Mouse (Mus musculus) adrenal gland, postnatal 4 days (tissue): ENCODE measurements around the gene Pmfbp1. TPM values are rescaled to one million over a fixed set of nuclear protein-coding genes. Genes with fewer than 3 reads are reported as not detected.

Experiments
- DNase-seq, 2 experiments: peaks; one replicate each; pipeline ENCODE4 v3.0.0; 2021 to 2022; ENCODE audit warnings: low spot score in 2 of 2, mixed read lengths in 2 of 2
- total RNA-seq, 2 experiments: library from RNA; stranded (reverse); gene quantifications; 2 replicates each; pipeline ENCODE4 v1.2.3; 2021

Gene Pmfbp1
- total RNA-seq, 2 experiments from 2014 or later = not detected

DNA sequence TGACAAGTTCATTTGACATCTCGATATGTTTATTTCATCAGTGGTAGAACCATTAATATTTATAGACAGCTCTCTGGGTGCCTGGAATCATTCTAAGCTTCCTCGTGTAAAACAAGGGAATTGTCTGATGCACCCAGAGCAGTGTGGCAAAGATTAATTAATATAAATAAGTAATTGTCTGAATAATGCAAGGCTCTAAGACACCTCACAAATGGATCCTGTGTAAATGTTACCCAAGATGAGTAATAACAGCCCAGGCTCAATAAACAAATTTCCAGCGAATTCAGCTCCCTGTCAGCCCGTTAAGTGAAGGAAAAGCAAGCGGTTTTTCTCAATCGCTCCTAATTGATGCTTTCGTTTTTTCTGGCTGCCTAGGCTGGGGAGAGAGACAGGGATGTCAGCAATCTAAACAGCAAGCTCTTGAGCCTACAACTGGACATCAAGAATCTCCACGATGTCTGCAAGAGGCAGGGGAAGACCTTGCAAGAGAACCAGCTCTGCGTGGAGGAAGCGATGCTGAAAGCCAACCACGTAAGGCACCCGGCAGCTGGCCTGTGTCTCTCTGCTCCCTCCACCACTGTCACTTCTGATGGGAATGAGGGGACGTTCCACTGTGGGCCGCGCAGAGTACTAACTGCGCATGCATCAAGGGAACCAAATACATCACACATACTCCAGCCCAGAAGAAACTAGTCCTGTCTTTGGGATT, 5.3 kb downstream of the Pmfbp1 start:
- no peak for DNase-seq

DNA sequence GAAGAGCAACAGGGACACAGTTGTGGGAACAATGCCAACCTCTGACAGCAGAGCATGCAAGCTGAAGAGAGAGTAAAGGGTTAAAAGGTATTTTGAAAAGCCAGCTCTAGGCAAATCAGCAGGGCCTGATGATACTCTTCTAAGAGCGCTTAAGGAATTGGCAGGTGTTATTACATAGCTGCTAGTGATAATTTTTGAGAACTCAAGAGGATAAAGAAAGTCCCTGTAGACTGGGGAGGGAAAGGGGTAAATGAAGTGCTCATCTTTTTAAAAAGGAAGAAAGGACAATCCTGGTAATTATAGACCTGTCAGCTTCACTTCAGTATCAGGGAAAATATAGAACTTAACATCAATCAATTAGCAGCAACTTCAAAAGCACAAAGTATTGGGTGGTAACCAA, 9.7 kb downstream of the Pmfbp1 start:
- no peak for DNase-seq

- no peak for DNase-seq
Measured at GRCm38 (mm10) chr8:109505560-109505959, 11.7 kb downstream of the Pmfbp1 start.

DNA sequence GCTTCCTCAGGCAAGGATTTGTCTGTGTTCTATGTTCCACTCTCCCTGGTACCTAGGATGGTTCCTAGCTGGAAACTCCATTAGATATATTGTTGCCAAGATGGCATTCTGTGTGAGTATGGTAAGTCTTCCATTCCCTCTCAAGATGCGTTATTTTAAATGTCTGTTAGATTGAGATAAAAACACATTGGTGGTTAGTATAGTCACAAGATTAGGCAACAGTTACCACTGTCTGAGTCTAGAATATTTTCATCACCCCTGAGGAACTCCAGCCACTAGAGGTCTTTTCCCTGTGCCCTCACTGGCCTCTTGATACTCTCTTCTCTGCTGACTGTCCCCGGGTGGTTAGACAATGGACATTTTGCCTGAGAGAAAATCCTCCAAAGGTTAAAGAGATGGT, 30.2 kb downstream of the Pmfbp1 start:
- no peak for DNase-seq

DNA sequence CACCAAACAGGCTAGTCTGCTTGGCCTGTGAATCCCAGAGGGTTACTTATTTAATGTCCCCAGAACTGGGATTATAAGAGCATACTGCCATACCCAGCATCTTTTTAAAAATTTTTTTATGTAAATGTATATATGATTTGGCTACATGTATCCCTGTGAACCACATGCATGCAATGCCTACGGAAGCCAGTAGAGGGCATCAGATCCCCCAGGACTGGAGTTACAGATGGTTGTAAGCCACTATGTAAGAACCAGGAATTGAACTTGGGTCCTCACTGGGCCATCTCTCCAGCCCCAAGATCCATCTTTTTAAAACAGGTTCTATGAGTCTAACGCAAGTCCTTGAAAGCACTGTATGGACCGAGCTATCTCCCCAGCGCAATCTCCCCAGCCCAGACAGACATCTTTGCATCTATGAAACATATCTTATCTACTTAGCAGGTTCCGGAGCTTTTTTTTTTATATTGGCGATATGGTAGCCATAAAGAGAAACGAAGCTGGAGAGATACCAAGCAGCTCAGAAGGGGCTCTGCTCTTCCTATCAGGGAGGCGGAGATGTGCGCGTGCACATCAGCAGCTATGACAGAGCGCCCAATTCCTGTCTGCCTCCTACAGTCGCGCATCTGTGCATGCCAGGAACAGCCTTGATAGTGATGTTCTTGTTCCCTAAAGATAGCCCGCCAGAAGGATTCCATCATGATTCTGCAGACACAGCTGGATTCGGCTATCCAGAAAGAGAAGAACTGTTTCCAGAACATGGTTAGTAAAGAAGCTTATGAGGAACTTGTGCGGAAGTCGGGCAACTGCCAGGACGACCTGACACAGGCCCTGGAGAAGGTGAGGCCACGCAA, 41.5 kb downstream of the Pmfbp1 start:
- DNase-seq = no peak

DNA sequence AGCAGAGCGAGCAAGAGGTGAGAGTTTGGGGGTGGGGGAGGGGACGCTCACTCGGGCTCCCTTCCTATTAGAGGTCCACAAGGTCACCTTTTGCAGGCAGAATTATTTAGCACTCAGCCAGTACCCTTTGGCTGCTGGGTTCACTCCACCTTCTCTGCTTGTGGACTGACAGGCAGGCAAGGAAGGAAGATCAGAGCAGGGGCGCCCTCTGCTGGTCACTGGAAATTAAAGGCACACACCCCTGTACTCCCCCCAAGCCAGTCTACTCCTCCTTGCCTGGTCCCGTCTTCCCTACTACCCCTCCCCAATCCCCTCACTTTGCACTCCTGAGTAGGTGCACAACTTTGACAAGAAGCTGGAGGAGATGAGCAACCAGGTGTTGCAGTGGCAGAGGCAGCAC, 42.9 kb downstream of the Pmfbp1 start:
- peak; percentile 55 to 63 for DNase-seq

- DNase-seq = no peak
Measured at GRCm38 (mm10) chr8:109542165-109542564, 48.3 kb downstream of the Pmfbp1 start.

DNA sequence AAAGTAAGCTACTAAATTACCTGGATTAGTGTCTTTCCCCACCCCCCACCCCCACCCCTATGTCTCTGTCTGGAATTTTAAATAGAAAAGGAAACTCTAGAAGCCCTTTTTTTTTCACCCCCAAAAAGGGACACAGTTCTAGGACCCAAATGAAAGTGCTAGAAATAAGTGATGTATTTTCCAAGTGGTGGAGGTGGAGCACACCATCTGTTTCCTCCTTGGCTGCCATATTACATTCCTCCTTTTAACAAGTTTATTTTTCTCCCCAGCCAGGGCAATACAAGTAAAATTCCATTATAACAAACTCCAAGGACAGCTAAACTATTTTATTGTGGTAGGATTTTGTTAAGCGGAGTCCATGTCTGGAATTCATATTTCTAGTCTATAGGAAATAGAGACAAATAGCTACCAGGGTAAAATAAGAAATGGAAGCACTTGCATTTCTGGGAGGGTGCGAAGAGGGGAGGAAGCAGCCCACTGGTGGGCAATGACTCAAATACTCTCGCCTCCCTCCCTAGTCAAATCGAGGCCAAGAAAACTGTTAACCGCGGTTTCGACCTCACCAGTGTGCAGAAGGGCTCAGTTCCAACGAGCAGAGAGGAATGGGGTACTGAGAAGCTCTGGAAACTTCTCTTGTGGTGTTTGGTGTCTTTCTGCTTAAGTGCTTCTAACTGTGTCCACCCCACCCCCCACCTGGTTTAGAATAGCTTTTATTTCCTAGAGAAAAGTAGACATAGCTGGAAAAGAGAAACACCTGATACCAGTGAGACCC, 49.1 kb downstream of the Pmfbp1 start:
- DNase-seq = no peak

DNA sequence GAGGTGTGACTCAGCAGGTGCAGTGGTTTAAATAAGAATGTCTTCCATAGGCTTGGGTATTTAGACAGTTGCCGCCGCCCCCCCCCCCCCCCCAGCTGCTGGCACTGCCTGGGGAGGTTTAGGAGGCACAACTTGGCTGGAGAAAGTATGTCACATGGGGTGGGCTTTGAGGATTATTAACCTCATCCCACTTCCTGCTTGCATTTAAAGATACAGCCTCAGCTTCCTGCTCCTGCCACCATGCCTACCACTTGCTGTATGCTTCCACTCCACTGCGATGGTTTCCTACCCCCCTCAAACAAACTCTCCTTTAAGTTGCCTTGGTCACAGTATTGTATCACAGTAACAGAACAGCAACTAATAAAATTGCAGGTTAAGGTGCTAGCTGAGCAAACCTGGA, 50.2 kb downstream of the Pmfbp1 start:
- no peak for DNase-seq

DNA sequence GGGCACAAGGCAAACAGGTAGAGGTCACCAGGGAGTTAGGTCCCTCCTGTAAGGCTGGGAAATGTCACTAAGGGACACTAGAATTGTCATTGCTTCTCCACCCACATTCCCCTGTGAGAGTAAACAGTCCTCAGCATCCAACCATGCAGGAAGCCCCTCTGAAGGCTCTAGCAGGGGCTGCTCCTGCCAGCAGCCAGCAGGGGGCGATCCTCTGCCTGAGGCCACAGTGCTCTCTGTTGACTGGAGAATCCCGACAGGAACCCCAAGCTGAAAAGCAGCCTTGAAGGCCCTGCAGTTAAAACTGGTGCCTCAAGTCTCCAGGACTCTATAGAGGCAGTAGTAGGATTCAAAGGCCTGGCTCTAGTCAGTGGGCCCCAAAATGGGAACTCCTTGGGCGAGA, 57.8 kb downstream of the Pmfbp1 start:
- no peak for DNase-seq

GRCm38 (mm10) chr8:109563881-109564280, 70.1 kb downstream of the Pmfbp1 start:
- no peak for DNase-seq

GRCm38 (mm10) chr8:109564766-109565165, 70.9 kb downstream of the Pmfbp1 start:
- DNase-seq = no peak

GRCm38 (mm10) chr8:109565498-109566333, 71.9 kb downstream of the Pmfbp1 start, which contains the start of the genes Dhx38 and Txnl4b:
Gene Dhx38 (minus strand): TSS chr8:109565861.
Gene Txnl4b (plus strand): TSS chr8:109565892.
- peak; percentile 88 to 97 for DNase-seq

- DNase-seq = no peak
Measured at GRCm38 (mm10) chr8:109571139-109571538, 77.3 kb downstream of the Pmfbp1 start.

DNA sequence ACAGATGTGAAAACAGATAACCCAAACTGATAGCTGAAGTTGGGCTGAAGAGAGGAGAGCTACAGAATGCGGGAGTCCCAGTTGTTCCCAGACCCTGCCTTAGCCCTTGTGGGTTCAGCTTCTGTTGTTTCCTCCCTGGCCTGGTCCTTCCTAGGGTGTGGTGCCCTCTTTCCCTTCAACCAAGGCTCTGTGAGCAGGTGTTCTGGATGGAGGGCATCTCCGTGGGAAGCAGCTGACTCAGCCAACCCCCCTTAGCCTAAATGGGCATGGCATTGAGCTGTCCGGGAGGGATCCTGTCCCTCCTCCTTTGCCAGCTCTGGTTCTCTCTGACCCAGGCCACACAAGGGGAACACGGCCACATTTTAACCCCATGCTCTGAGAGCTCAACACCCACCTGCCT, 82.5 kb downstream of the Pmfbp1 start:
- DNase-seq = no peak

GRCm38 (mm10) chr8:109578900-109579301, 85.1 kb downstream of the Pmfbp1 start, which contains the start of gene Hp:
Gene Hp (minus strand): TSS chr8:109579172.
- DNase-seq = no peak

DNA sequence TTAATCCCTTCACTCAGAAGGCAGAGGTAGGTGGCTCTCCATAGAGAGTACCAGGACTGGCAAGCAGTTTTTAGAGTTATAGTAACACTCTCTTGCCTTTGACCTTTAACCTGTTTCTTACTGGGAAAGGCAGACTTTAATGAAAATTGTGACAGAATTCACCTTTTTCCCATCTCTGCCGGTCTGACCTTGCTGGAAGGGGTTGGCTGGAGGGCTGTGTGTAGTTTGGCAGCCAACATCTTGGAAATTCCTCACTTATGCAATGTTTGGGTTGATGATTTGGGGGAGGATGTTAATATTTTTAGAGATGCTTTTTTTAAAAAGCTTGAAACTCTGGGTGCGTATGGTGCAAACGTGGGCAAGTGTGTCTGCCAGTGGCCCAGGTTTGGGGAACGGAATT, 90.5 kb downstream of the Pmfbp1 start:
- DNase-seq = no peak

GRCm38 (mm10) chr8:109584830-109585229, 91.0 kb downstream of the Pmfbp1 start:
- DNase-seq = no peak

- no peak for DNase-seq
Measured at GRCm38 (mm10) chr8:109585652-109586051, 91.8 kb downstream of the Pmfbp1 start.

GRCm38 (mm10) chr8:109586972-109587504, 93.2 kb downstream of the Pmfbp1 start:
- DNase-seq = no peak
